Mouse (Mus musculus): Measurements from ENCODE around the gene Apc2.

Apc2 gene

GRCm38 (mm10) chr10:80262776-80263365, 32.9 kb upstream of the Apc2 start:
- DNase-seq (ENCODE audit: low spot score): no peak

GRCm38 (mm10) chr10:80264341-80265148, 31.2 kb upstream of the Apc2 start:
- peak; percentile 99 for DNase-seq (ENCODE audit: low spot score)

- DNase-seq (ENCODE audit: low spot score): no peak
Observed at GRCm38 (mm10) chr10:80265149-80265486, 30.7 kb upstream of the Apc2 start.

GRCm38 (mm10) chr10:80270099-80270498, 25.7 kb upstream of the Apc2 start:
- no peak for DNase-seq (ENCODE audit: low spot score)

- no peak for DNase-seq (ENCODE audit: low spot score)
Observed at GRCm38 (mm10) chr10:80270734-80271181, 25.0 kb upstream of the Apc2 start.

GRCm38 (mm10) chr10:80271186-80271843, 24.5 kb upstream of the Apc2 start:
- no peak for DNase-seq (ENCODE audit: low spot score)

GRCm38 (mm10) chr10:80271870-80272585, 23.7 kb upstream of the Apc2 start:
- no peak for DNase-seq (ENCODE audit: low spot score)

GRCm38 (mm10) chr10:80273847-80274246, 21.9 kb upstream of the Apc2 start:
- no peak for DNase-seq (ENCODE audit: low spot score)

GRCm38 (mm10) chr10:80276238-80276637, 19.5 kb upstream of the Apc2 start:
- DNase-seq (ENCODE audit: low spot score): no peak

GRCm38 (mm10) chr10:80278390-80278789, 17.4 kb upstream of the Apc2 start:
- no peak for DNase-seq (ENCODE audit: low spot score)

GRCm38 (mm10) chr10:80279273-80279672, 16.5 kb upstream of the Apc2 start:
- no peak for DNase-seq (ENCODE audit: low spot score)

GRCm38 (mm10) chr10:80281304-80281703, 14.5 kb upstream of the Apc2 start:
- DNase-seq (ENCODE audit: low spot score): no peak

- peak; percentile 65 for DNase-seq (ENCODE audit: low spot score)
Observed at GRCm38 (mm10) chr10:80281921-80282371, 13.8 kb upstream of the Apc2 start.

GRCm38 (mm10) chr10:80282481-80283441, 13.0 kb upstream of the Apc2 start:
- no peak for DNase-seq (ENCODE audit: low spot score)

GRCm38 (mm10) chr10:80285222-80286070, 10.3 kb upstream of the Apc2 start:
- DNase-seq (ENCODE audit: low spot score): no peak

GRCm38 (mm10) chr10:80288097-80288496, 7.7 kb upstream of the Apc2 start:
- DNase-seq (ENCODE audit: low spot score): no peak

- no peak for DNase-seq (ENCODE audit: low spot score)
Observed at GRCm38 (mm10) chr10:80288657-80289056, 7.1 kb upstream of the Apc2 start.

- peak; percentile 98 for DNase-seq (ENCODE audit: low spot score)
Observed at GRCm38 (mm10) chr10:80292251-80293146, 3.3 kb upstream of the Apc2 start, which contains the start of gene Rps15. Gene Rps15 (plus strand): TSS chr10:80292453.

GRCm38 (mm10) chr10:80293325-80293724, 2.5 kb upstream of the Apc2 start:
- DNase-seq (ENCODE audit: low spot score): no peak
